Mouse (Mus musculus) yolk sac, embryonic 10.5 days (tissue): ENCODE measurements around the gene Npas2.

Experiments
- DNase-seq: peaks from one replicate; pipeline ENCODE4 v3.0.0-alpha.2; 2017; ENCODE audit warnings: low spot score

The Npas2 gene

GRCm38 (mm10) chr1:39376726-39377240, 183.3 kb downstream of the Npas2 start:
- DNase-seq = no peak

GRCm38 (mm10) chr1:39378540-39378939, 185.0 kb downstream of the Npas2 start:
- DNase-seq = no peak

GRCm38 (mm10) chr1:39379021-39379420, 185.5 kb downstream of the Npas2 start:
- DNase-seq = no peak

GRCm38 (mm10) chr1:39381017-39381416, 187.5 kb downstream of the Npas2 start:
- no peak for DNase-seq

- no peak for DNase-seq
Observed at GRCm38 (mm10) chr1:39384914-39385313, 191.4 kb downstream of the Npas2 start.

- DNase-seq = no peak
Observed at GRCm38 (mm10) chr1:39386456-39386855, 192.9 kb downstream of the Npas2 start.

- DNase-seq = no peak
Observed at GRCm38 (mm10) chr1:39387497-39387896, 194.0 kb downstream of the Npas2 start.

- DNase-seq = no peak
Observed at GRCm38 (mm10) chr1:39388163-39388562, 194.6 kb downstream of the Npas2 start.

GRCm38 (mm10) chr1:39389338-39389737, 195.8 kb downstream of the Npas2 start:
- DNase-seq = no peak

- DNase-seq = no peak
Observed at GRCm38 (mm10) chr1:39391652-39392051, 198.1 kb downstream of the Npas2 start.

GRCm38 (mm10) chr1:39392189-39392588, 198.7 kb downstream of the Npas2 start:
- peak; percentile 53 for DNase-seq

- no peak for DNase-seq
Observed at GRCm38 (mm10) chr1:39393217-39393867, 199.8 kb downstream of the Npas2 start.

- DNase-seq = no peak
Observed at GRCm38 (mm10) chr1:39394096-39394495, 200.6 kb downstream of the Npas2 start.

- no peak for DNase-seq
Observed at GRCm38 (mm10) chr1:39394650-39395049, 201.1 kb downstream of the Npas2 start.

GRCm38 (mm10) chr1:39396347-39396746, 202.8 kb downstream of the Npas2 start:
- no peak for DNase-seq

GRCm38 (mm10) chr1:39398284-39398683, 204.8 kb downstream of the Npas2 start:
- DNase-seq = no peak

- no peak for DNase-seq
Observed at GRCm38 (mm10) chr1:39399228-39399627, 205.7 kb downstream of the Npas2 start.

GRCm38 (mm10) chr1:39400173-39400572, 206.6 kb downstream of the Npas2 start:
- DNase-seq = no peak

- DNase-seq = no peak
Observed at GRCm38 (mm10) chr1:39407108-39407507, 213.6 kb downstream of the Npas2 start.

- DNase-seq = no peak
Observed at GRCm38 (mm10) chr1:39408123-39408522, 214.6 kb downstream of the Npas2 start.

GRCm38 (mm10) chr1:39408668-39409067, 215.1 kb downstream of the Npas2 start:
- DNase-seq = no peak

- no peak for DNase-seq
Observed at GRCm38 (mm10) chr1:39410085-39410821, 216.7 kb downstream of the Npas2 start.
